Mouse (Mus musculus): Measurements from ENCODE around the gene Myo1e. TPM values are rescaled to one million over a fixed set of nuclear protein-coding genes. Genes with fewer than 3 reads are reported as not detected.

Myo1e gene
- polyA plus RNA-seq, 1 experiment: 4.9 TPM

DNA sequence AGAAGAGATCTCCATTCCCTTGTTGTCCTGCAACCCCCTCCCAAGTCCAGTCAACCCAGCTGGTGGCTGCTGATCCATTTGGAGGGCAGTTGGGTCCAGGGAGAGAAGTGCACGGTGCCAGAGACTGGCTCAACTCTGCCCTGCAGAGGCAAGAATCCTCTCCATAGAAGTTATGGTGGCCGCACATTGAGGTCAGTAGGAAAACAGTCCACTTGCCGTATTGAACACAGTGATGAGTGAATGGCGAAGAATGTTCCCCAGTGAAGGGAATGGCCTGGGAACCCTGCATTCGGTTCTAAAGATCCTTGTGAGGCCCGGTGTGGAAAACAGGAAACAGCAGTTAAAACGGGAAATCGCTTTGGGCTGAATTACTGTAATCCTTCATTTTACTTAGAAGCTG, 56.0 kb downstream of the Myo1e start:
- no peaks in the 10 kb centered on the region; the same call in 1 of the 2 replicates for H3K4me1 ChIP-seq (ENCODE audit: control insufficient read depth, insufficient read depth, low read length)
- H3K4me3 ChIP-seq (replicated peaks; ENCODE audit: control insufficient read depth, low read depth, low read length): no peak overlapping the region
- H3K27ac ChIP-seq (ENCODE audit: control insufficient read depth, insufficient read depth, low read depth, low read length, poor library complexity): no peak overlapping the region
- TF ChIP-seq POLR2A (IDR thresholded peaks at IDR 0.05; ENCODE audit: borderline replicate concordance, control insufficient read depth, low read depth, low read length): no peak
- TF ChIP-seq CTCF (IDR thresholded peaks at IDR 0.05; ENCODE audit: control insufficient read depth, insufficient read depth, low read length): no peak
- WGBS: 40% methylated on average over 8 of the region's 8 CpGs

DNA sequence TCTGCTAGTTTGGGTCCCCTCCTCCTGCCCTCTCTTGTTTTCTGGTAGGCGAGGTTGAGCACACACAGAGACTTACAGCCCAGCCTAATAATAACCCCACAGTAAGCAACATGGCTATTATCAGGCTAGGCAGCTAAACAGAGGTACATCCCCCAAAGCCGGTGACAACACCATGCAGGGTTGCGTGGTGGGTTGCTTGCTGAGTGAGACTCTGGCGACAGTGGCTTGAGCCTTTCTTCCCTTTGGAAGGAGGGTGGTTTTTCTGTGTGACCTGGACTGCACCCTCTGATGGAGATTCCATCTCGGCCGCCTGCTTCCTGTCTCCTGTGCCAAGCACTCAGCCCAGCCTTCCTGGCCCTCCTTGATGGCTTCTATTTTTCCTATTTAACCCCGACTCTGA, 56.6 kb downstream of the Myo1e start:
- no peak for TF ChIP-seq CTCF (IDR thresholded peaks at IDR 0.05; ENCODE audit: control insufficient read depth, insufficient read depth, low read length)
- Histone ChIP-seq H3K4me3 (replicated peaks; ENCODE audit: control insufficient read depth, low read depth, low read length) (no peak overlapping the region), H3K27ac (ENCODE audit: control insufficient read depth, insufficient read depth, low read depth, low read length, poor library complexity) (no peak overlapping the region), H3K4me1 (ENCODE audit: control insufficient read depth, insufficient read depth, low read length) (no peaks in the 10 kb centered on the region; the same call in 1 of the 2 replicates)
- WGBS: 25% methylated on average over 7 of the region's 7 CpGs

DNA sequence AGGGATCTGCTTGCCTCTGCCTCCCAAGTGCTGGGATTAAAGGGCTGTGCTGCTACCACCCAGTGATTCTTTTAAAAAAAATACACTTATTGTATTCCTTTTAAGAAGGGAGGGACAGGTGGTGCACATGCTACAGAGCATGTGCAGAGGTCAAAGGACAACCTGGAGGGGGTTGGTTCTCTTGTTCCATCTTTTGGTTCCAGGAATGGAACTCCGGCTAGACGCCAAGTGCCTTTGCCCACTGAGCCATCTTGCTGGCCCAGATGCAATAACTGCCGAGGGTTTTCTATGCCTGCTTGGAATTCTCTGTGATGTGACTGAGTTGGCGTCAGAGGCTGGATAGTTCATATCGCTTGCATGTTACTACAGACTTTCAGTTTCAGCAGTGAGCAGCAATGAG, 58.4 kb downstream of the Myo1e start:
- TF ChIP-seq POLR2A (IDR thresholded peaks at IDR 0.05; ENCODE audit: borderline replicate concordance, control insufficient read depth, low read depth, low read length) (no peak), CTCF (IDR thresholded peaks at IDR 0.05; ENCODE audit: control insufficient read depth, insufficient read depth, low read length) (no peak)
- no peaks in the 10 kb centered on the region; the same call in 1 of the 2 replicates for H3K4me1 ChIP-seq (ENCODE audit: control insufficient read depth, insufficient read depth, low read length)

DNA sequence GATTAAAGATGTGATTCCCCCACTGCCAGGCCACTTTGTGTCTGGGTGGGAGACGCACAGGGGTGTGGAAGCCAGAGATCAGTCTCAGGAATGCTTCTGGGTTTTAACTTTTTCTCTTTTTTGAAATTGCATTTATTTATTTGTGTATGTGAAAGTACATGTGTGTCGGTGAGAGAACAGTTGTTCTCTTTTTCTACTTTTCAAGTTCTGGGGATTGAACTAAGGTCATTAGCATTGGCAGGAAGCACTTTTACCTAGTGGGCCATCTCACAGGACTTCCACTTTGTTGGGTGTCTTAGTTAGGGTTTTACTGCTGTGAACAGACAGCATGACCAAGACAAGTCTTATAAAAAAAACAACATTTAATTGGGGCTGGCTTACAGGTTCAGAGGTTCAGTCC, 59.0 kb downstream of the Myo1e start:
- Histone ChIP-seq H3K4me1 (ENCODE audit: control insufficient read depth, insufficient read depth, low read length) (no peaks in the 10 kb centered on the region; the same call in 1 of the 2 replicates), H3K4me3 (replicated peaks; ENCODE audit: control insufficient read depth, low read depth, low read length) (no peak overlapping the region), H3K27ac (ENCODE audit: control insufficient read depth, insufficient read depth, low read depth, low read length, poor library complexity) (no peak overlapping the region)
- 73% methylated on average over 2 of the region's 2 CpGs for WGBS
- TF ChIP-seq CTCF (IDR thresholded peaks at IDR 0.05; ENCODE audit: control insufficient read depth, insufficient read depth, low read length) (no peak), POLR2A (IDR thresholded peaks at IDR 0.05; ENCODE audit: borderline replicate concordance, control insufficient read depth, low read depth, low read length) (no peak)

More for the DNA sequence above, 58.4 kb downstream of the Myo1e start:
- 81% methylated on average over 5 of the region's 5 CpGs for WGBS
- Histone ChIP-seq H3K4me3 (replicated peaks; ENCODE audit: control insufficient read depth, low read depth, low read length) (no peak overlapping the region), H3K27ac (ENCODE audit: control insufficient read depth, insufficient read depth, low read depth, low read length, poor library complexity) (no peak overlapping the region)

DNA sequence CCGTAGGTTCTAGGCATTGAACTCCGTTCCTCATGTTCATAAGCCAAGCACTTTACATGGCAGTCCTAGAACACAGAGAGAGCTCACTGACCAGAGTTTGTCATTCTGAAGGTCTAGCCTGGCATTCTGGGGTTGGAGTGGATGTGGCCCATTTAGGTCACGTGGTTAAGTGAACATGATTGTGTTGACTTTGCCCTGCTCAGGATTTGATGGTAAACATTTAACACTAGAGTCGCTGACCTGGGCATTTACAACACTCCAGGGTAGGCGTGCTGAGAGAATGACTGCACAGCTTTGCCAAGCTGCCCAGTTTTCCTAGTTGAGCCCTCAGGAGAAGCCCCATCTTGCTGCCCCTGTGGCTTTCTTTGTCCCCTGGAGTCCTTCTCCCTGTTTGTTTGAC, 60.0 kb downstream of the Myo1e start:
- WGBS: 79% methylated on average over 5 of the region's 5 CpGs
- no peaks in the 10 kb centered on the region; the same call in 1 of the 2 replicates for H3K4me1 ChIP-seq (ENCODE audit: control insufficient read depth, insufficient read depth, low read length)
- no peak overlapping the region for H3K27ac ChIP-seq (ENCODE audit: control insufficient read depth, insufficient read depth, low read depth, low read length, poor library complexity)
- no peak overlapping the region for H3K4me3 ChIP-seq (replicated peaks; ENCODE audit: control insufficient read depth, low read depth, low read length)
- no peak for TF ChIP-seq CTCF (IDR thresholded peaks at IDR 0.05; ENCODE audit: control insufficient read depth, insufficient read depth, low read length)
- no peak for TF ChIP-seq POLR2A (IDR thresholded peaks at IDR 0.05; ENCODE audit: borderline replicate concordance, control insufficient read depth, low read depth, low read length)

DNA sequence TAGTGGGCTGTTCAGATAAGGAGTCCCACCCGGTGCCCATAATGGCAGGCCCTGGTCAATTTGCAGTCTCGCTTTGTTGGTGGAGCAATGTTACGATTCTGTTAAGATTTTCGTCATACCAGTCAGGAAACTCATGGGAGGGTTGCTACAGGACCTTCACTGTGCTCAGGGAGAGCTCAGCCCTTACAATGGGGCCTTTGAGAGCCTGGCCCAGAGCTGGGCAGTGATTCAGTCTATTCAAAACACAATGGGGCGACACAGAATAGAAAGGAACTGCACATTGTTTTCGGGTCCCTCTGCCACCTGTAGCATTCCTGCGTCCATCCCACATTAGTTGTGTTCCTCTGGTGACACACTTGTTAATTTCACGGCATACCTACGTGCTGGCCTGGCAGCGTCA, 62.2 kb downstream of the Myo1e start:
- TF ChIP-seq POLR2A (IDR thresholded peaks at IDR 0.05; ENCODE audit: borderline replicate concordance, control insufficient read depth, low read depth, low read length): no peak
- no peak for TF ChIP-seq CTCF (IDR thresholded peaks at IDR 0.05; ENCODE audit: control insufficient read depth, insufficient read depth, low read length)
- Histone ChIP-seq H3K4me1 (ENCODE audit: control insufficient read depth, insufficient read depth, low read length) (no peaks in the 10 kb centered on the region; the same call in 1 of the 2 replicates), H3K4me3 (replicated peaks; ENCODE audit: control insufficient read depth, low read depth, low read length) (no peak overlapping the region), H3K27ac (ENCODE audit: control insufficient read depth, insufficient read depth, low read depth, low read length, poor library complexity) (no peak overlapping the region)
- 62% methylated on average over 10 of the region's 10 CpGs for WGBS

DNA sequence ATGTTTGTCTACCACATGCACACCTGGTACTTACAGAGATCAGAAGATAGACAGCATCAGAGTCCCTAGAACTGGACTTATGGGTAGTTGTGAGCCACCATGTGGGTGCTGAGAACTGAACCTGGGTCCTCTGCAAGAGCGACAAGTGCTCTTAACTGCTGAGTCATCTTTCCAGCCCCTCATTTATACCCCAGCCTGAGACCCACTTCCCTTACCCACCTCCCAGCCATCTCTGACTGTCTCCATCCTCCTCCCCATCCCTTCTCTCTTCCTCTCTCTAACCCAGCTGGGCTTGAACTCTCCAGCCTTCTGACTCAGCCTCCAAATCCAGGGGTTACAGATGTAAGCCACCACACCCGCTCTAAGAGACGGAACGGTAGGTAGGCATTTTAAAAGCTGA, 63.3 kb downstream of the Myo1e start:
- 89% methylated on average over 4 of the region's 4 CpGs for WGBS
- H3K4me3 ChIP-seq (replicated peaks; ENCODE audit: control insufficient read depth, low read depth, low read length): no peak overlapping the region
- H3K4me1 ChIP-seq (ENCODE audit: control insufficient read depth, insufficient read depth, low read length): no peaks in the 10 kb centered on the region; the same call in 1 of the 2 replicates
- no peak for TF ChIP-seq CTCF (IDR thresholded peaks at IDR 0.05; ENCODE audit: control insufficient read depth, insufficient read depth, low read length)
- no peak overlapping the region for H3K27ac ChIP-seq (ENCODE audit: control insufficient read depth, insufficient read depth, low read depth, low read length, poor library complexity)

DNA sequence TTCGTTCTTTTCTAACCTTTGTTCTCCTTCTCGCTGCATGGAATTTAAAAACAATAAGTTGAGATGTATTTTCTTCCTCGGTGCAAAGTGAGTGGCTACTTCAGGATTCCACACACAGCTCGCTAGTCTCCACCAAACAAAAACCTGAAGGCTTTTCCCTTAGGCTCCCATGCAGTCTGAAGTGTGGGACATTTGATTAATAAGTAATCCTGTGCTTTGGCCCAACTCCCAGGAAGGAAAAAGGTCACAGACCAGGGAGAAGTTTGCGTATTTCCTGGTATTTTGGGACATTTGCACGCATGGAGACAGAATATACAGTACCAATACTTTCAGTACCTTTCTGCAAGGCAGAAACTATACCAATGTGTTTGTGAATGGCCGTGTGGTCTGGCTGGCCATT, 64.0 kb downstream of the Myo1e start:
- TF ChIP-seq CTCF (IDR thresholded peaks at IDR 0.05; ENCODE audit: control insufficient read depth, insufficient read depth, low read length): no peak
- TF ChIP-seq POLR2A (IDR thresholded peaks at IDR 0.05; ENCODE audit: borderline replicate concordance, control insufficient read depth, low read depth, low read length): no peak
- H3K4me1 ChIP-seq (ENCODE audit: control insufficient read depth, insufficient read depth, low read length): no peaks in the 10 kb centered on the region; the same call in 1 of the 2 replicates
- 80% methylated on average over 7 of the region's 7 CpGs for WGBS
- no peak overlapping the region for H3K27ac ChIP-seq (ENCODE audit: control insufficient read depth, insufficient read depth, low read depth, low read length, poor library complexity)
- H3K4me3 ChIP-seq (replicated peaks; ENCODE audit: control insufficient read depth, low read depth, low read length): no peak overlapping the region

DNA sequence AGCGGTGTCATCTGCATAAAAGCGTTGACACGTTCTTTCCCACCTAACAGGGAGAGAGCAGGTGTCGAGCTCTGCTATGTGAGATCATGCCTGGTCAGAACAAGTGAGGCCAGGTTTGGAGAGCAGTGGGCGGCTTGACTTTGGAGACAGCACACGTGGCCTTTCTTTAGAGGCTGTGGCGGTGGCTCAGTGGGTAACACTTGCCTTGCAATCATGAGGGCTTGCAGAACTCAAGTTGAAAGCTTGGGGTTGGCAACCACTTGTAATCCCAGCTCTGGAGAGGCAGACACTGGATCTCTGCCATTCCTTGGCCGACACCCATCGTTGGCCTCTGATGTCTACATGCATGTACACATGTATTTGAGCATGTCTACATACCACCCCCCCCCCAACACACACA, 64.5 kb downstream of the Myo1e start:
- TF ChIP-seq POLR2A (IDR thresholded peaks at IDR 0.05; ENCODE audit: borderline replicate concordance, control insufficient read depth, low read depth, low read length) (no peak), CTCF (IDR thresholded peaks at IDR 0.05; ENCODE audit: control insufficient read depth, insufficient read depth, low read length) (no peak)
- Histone ChIP-seq H3K27ac (ENCODE audit: control insufficient read depth, insufficient read depth, low read depth, low read length, poor library complexity) (no peak overlapping the region), H3K4me3 (replicated peaks; ENCODE audit: control insufficient read depth, low read depth, low read length) (no peak overlapping the region), H3K4me1 (ENCODE audit: control insufficient read depth, insufficient read depth, low read length) (no peaks in the 10 kb centered on the region)
- WGBS: 84% methylated on average over 9 of the region's 9 CpGs
